Mouse (Mus musculus): Measurements from ENCODE around the gene Pdgfd. TPM values are rescaled to one million over a fixed set of nuclear protein-coding genes. Genes with fewer than 3 reads are reported as not detected.

The Pdgfd gene
- polyA plus RNA-seq, 1 experiment: not detected

DNA sequence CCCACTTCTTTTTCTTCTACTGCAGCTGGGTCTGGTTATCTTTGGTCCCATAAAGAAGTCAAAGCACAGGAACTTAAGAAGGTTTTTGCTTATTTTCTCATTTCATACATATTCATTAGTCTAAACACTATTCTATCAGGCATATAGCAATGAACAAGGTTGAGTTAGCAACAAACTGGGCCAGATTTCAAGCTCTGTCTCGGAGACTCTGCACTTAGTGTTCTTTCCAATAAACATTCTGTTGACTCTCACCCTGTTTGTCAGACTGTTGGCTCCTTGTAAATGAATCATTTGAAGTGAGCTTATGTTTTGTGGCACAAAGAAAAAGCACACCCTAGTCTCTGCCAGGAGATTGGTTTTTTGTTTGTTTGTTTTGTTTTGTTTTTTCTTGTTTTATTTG is 81.9 kb downstream of the Pdgfd start:
- Histone ChIP-seq H3K4me1 (ENCODE audit: control insufficient read depth, insufficient read depth, low read length) (no peaks in the 10 kb centered on the region), H3K4me3 (ENCODE audit: insufficient read depth, low read length) (no peak overlapping the region), H3K27ac (ENCODE audit: insufficient read depth, low read depth, low read length) (no peak overlapping the region)
- TF ChIP-seq CTCF (IDR thresholded peaks at IDR 0.05; ENCODE audit: low read depth, low read length) (no peak), POLR2A (IDR thresholded peaks at IDR 0.05; ENCODE audit: borderline replicate concordance, low read depth, low read length) (no peak)

DNA sequence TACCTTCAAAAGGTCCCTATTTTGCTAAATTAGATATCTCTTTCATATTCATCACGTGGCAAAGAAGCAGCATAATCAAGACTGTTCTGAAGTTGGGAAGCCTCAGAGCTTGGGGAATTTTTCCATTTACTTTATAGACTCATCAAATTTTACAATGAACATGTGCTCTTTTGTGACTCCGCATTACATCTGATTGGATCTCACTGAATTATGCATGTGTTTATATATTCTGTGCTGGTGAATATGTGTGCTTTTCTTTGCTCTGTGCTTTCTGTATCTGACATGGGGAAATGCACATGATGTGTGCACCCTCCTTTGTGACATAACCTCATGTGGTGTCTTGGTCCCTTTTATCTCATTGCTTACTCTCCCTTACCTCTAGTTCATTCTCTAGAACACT is 83.6 kb downstream of the Pdgfd start:
- Histone ChIP-seq H3K27ac (ENCODE audit: insufficient read depth, low read depth, low read length) (no peak overlapping the region), H3K4me3 (ENCODE audit: insufficient read depth, low read length) (no peak overlapping the region), H3K4me1 (ENCODE audit: control insufficient read depth, insufficient read depth, low read length) (no peaks in the 10 kb centered on the region)
- TF ChIP-seq CTCF (IDR thresholded peaks at IDR 0.05; ENCODE audit: low read depth, low read length) (no peak), POLR2A (IDR thresholded peaks at IDR 0.05; ENCODE audit: borderline replicate concordance, low read depth, low read length) (no peak)

DNA sequence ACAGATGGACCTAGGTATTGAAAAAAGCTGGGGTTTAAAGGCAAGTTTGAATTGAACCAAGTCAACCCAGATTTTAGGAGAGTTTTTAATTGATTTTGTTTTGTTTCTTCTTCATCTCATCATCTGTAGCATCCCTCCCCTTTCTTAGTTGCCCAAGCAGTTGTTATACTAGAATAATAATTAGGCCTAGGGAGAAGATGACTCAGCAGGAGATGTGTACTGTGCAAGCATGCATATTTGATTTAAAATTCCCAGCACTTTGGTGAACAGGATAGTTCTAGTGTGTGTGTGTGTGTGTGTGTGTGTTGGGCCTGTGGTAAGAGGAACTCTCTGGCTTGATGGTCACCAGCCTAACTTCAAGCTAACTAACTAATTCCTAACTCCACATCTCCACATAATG is 88.7 kb downstream of the Pdgfd start:
- TF ChIP-seq CTCF (IDR thresholded peaks at IDR 0.05; ENCODE audit: low read depth, low read length) (no peak), POLR2A (IDR thresholded peaks at IDR 0.05; ENCODE audit: borderline replicate concordance, low read depth, low read length) (no peak)
- H3K4me1 ChIP-seq (ENCODE audit: control insufficient read depth, insufficient read depth, low read length): no peaks in the 10 kb centered on the region
- no peak overlapping the region for H3K27ac ChIP-seq (ENCODE audit: insufficient read depth, low read depth, low read length)
- H3K4me3 ChIP-seq (ENCODE audit: insufficient read depth, low read length): no peak overlapping the region

DNA sequence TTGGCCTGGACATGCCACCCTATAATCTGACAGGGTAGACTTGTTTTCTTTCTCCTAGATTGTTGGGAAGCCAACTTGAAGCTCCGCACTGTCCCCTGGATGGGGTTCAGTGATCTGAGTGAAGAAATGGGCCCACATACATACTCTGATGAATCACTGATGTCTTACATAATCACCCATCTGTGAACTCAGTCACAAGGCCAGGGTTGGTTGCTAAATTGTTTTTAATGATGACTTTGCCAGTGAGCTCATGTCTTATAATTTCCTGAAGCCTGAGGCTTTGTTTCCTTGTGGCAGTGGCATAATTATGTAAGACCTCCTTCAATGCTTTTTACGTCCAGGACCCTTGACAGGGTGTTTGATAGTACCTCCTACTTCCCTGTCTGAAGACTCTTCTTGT is 96.4 kb downstream of the Pdgfd start:
- Histone ChIP-seq H3K4me1 (ENCODE audit: control insufficient read depth, insufficient read depth, low read length) (no peaks in the 10 kb centered on the region), H3K27ac (ENCODE audit: insufficient read depth, low read depth, low read length) (no peak overlapping the region), H3K4me3 (ENCODE audit: insufficient read depth, low read length) (no peak overlapping the region)
- TF ChIP-seq POLR2A (IDR thresholded peaks at IDR 0.05; ENCODE audit: borderline replicate concordance, low read depth, low read length): no peak
- no peak for TF ChIP-seq CTCF (IDR thresholded peaks at IDR 0.05; ENCODE audit: low read depth, low read length)

DNA sequence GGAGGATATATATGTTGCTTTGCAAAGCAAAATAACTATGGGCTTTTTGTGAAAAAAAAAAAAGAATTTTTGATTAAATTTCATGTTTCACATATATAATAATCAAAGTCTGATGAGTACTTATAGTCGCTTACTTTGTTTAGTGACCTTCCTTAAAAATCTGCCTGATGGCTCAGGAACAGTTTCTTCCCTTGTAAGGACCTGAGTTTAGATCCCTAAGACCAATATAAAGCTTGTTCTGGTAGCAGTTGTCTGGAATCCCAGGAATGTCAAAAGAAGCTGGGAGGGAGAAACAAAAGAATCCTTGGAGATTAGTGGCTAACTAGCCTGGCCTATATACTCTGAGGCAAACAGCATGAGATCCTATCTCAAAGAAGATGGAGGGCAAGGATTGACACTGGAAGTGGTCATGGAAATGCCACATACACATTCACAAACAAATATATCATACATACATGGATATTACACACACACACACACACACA is 101.5 kb downstream of the Pdgfd start, which contains the start of gene Ddi1:
Gene Ddi1 (minus strand): TSS at position 51 of the 485 bp plus-strand sequence.
- no peak for TF ChIP-seq CTCF (IDR thresholded peaks at IDR 0.05; ENCODE audit: low read depth, low read length)
- no peak for TF ChIP-seq POLR2A (IDR thresholded peaks at IDR 0.05; ENCODE audit: borderline replicate concordance, low read depth, low read length)
- Histone ChIP-seq H3K4me3 (ENCODE audit: insufficient read depth, low read length) (no peak within 1 kb of the TSS), H3K4me1 (ENCODE audit: control insufficient read depth, insufficient read depth, low read length) (no peaks in the 10 kb centered on the region), H3K27ac (ENCODE audit: insufficient read depth, low read depth, low read length) (no peak within 1 kb of the TSS)

DNA sequence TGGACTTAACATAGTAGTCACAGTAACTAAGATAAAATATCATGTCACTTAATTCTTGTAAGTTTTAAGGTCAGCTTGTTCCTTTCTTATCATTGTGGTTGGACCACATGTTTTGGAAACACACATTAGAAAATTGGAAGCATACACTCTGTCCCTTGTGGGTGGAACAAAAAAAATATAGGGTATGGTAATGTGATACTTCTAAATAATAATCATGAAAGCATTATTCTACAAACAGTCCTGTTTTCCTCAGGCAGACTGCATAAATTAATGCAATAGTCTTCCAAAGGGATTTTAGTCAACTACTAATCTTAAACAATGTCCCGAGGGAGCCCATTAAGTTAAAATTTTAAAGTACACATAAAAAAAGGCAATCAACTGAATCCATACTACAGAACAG is 108.0 kb downstream of the Pdgfd start:
- Histone ChIP-seq H3K4me3 (ENCODE audit: insufficient read depth, low read length) (no peak overlapping the region), H3K4me1 (ENCODE audit: control insufficient read depth, insufficient read depth, low read length) (no peaks in the 10 kb centered on the region), H3K27ac (ENCODE audit: insufficient read depth, low read depth, low read length) (no peak overlapping the region)
- TF ChIP-seq POLR2A (IDR thresholded peaks at IDR 0.05; ENCODE audit: borderline replicate concordance, low read depth, low read length) (no peak), CTCF (IDR thresholded peaks at IDR 0.05; ENCODE audit: low read depth, low read length) (no peak)

DNA sequence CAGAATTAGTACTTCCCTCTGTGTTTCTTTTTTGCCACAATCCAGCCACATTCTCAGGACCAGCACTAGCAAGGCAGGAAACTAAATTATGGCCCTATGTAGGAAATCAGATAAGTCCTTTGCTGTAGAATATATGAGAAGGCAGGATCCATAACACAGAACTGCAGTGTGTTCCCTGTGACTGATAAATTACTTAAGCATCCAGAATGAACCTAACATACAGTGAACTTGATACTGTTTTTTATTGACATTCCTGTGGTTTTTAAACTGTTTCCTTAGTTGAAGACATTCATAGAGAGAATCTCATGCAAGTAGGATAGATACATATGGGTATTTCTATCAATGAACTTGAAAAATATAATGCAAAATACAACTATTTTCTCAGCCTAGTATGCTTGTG is 109.1 kb downstream of the Pdgfd start:
- Histone ChIP-seq H3K27ac (ENCODE audit: insufficient read depth, low read depth, low read length) (no peak overlapping the region), H3K4me3 (ENCODE audit: insufficient read depth, low read length) (no peak overlapping the region), H3K4me1 (ENCODE audit: control insufficient read depth, insufficient read depth, low read length) (no peaks in the 10 kb centered on the region)
- TF ChIP-seq POLR2A (IDR thresholded peaks at IDR 0.05; ENCODE audit: borderline replicate concordance, low read depth, low read length): no peak
- no peak for TF ChIP-seq CTCF (IDR thresholded peaks at IDR 0.05; ENCODE audit: low read depth, low read length)

DNA sequence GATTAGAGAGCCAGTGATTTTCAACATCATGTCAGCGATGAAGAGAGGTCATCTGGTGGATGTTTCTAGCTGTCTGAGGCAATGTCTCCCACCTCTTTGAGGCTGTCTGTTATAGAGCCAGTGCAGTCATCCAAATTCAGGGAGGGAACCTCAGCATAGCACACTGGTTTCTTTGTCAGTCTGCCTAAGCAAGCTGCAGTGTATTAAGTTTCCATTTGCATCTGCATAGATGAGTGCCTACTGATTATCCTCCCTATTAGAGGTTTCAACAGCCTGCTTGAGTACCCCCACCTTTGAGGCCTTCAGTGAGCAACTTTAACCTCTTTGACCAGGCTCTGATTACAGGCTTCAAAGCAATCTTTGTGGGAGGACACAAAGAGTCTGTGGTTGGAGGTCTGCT is 118.4 kb downstream of the Pdgfd start:
- no peak overlapping the region for H3K27ac ChIP-seq (ENCODE audit: insufficient read depth, low read depth, low read length)
- no peaks in the 10 kb centered on the region for H3K4me1 ChIP-seq (ENCODE audit: control insufficient read depth, insufficient read depth, low read length)
- no peak for TF ChIP-seq CTCF (IDR thresholded peaks at IDR 0.05; ENCODE audit: low read depth, low read length)
- no peak for TF ChIP-seq POLR2A (IDR thresholded peaks at IDR 0.05; ENCODE audit: borderline replicate concordance, low read depth, low read length)
- no peak overlapping the region for H3K4me3 ChIP-seq (ENCODE audit: insufficient read depth, low read length)

DNA sequence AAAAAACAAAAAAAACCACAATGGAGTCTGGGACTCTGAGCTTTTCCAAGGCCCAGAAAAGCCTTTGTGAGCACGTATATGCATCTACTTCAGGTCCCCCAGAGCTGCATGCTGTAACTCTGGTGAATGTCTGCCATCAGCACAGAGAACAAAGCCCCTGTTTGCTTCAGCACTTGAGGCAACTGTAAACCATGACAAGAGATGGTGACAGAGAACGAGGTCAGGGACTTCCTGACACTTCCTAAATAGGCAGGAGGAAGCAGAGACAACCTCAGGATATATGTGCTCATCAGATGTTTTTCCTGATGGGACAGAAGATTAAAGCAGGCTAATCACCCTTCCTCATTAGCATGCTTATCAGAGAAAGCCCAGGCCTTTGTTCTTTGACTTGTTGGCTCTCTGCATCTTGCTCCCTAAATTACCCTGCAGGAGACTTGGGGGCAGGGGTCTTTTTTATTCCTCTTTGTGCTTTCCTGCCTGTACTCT is 120.9 kb downstream of the Pdgfd start:
- TF ChIP-seq POLR2A (IDR thresholded peaks at IDR 0.05; ENCODE audit: borderline replicate concordance, low read depth, low read length) (no peak), CTCF (IDR thresholded peaks at IDR 0.05; ENCODE audit: low read depth, low read length) (no peak)
- no peaks in the 10 kb centered on the region for H3K4me1 ChIP-seq (ENCODE audit: control insufficient read depth, insufficient read depth, low read length)
- no peak overlapping the region for H3K4me3 ChIP-seq (ENCODE audit: insufficient read depth, low read length)
- no peak overlapping the region for H3K27ac ChIP-seq (ENCODE audit: insufficient read depth, low read depth, low read length)

DNA sequence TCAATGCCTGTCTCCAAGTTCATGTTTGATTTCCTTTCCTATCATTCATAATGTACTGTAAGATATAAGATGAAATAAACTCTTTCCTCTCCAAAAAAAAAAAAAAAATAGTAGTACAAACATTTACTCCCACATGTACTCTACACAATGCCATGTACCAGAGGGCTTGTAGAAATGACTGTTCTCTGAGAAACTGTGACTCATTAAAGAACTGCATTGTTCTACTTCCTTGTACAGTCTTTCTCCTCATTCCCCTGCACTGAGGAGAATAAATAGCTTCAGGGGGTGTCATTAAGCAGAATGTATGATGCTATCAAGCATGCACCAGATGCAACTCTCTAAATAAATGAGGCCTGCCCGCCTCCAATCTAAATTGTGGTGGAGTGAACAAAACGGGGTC is 130.2 kb downstream of the Pdgfd start:
- no peak overlapping the region for H3K27ac ChIP-seq (ENCODE audit: insufficient read depth, low read depth, low read length)
- no peaks in the 10 kb centered on the region for H3K4me1 ChIP-seq (ENCODE audit: control insufficient read depth, insufficient read depth, low read length)
- no peak overlapping the region for H3K4me3 ChIP-seq (ENCODE audit: insufficient read depth, low read length)
- no peak for TF ChIP-seq POLR2A (IDR thresholded peaks at IDR 0.05; ENCODE audit: borderline replicate concordance, low read depth, low read length)
- no peak for TF ChIP-seq CTCF (IDR thresholded peaks at IDR 0.05; ENCODE audit: low read depth, low read length)

DNA sequence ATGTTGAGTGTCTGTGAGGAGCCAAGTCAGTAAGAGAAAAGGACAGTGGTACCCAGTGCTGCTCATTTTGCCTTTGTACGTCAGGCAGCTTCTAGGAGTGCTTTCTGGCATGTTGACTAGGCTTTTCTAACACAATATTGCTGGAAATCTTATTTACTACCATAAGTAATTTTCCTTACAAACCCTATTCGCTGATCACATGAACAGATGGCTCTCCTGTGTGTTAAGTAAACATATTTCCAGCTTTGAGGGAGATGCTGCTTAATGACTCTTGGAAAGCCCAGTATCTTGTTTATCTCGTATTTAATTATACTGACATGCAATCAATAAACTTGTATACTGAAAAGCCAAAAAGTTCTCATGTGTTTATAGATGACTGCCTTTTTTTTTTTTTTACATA is 133.7 kb downstream of the Pdgfd start:
- no peak overlapping the region for H3K27ac ChIP-seq (ENCODE audit: insufficient read depth, low read depth, low read length)
- no peak overlapping the region for H3K4me3 ChIP-seq (ENCODE audit: insufficient read depth, low read length)
- no peaks in the 10 kb centered on the region for H3K4me1 ChIP-seq (ENCODE audit: control insufficient read depth, insufficient read depth, low read length)
- TF ChIP-seq CTCF (IDR thresholded peaks at IDR 0.05; ENCODE audit: low read depth, low read length): no peak
- no peak for TF ChIP-seq POLR2A (IDR thresholded peaks at IDR 0.05; ENCODE audit: borderline replicate concordance, low read depth, low read length)
